Mouse (Mus musculus): ENCODE results near the gene Pmel. TPM values are rescaled to one million over a fixed set of nuclear protein-coding genes. Genes with fewer than 3 reads are reported as not detected.

The Pmel gene
- polyA plus RNA-seq (2015; fragmentation: Nextera tagmentation; extraction: Ambion mirVana), result 1.2 and 1.6 TPM in 2 replicates

DNA sequence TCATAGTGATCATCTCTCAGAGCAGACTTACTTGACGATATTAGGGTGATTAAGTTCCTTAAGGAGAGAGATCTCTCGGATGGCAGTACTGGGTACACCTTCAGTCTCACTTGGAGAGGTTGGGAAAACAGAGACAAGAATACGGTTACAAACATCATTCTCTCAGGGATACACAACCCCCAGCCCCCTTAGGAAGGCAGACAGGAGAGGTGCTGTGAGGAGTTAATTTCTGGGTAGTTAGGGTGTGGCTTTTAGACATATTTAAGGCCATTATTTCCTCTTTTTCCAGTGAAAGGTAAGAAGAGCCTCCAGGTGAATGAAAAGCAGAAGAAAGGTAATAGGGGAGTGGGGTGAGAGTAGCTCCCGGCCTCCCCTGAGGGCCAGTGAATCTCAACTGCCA lies at the start of gene Pmel:
Gene Pmel (plus strand): TSS at position 301 of the 400 bp plus-strand sequence.

DNA sequence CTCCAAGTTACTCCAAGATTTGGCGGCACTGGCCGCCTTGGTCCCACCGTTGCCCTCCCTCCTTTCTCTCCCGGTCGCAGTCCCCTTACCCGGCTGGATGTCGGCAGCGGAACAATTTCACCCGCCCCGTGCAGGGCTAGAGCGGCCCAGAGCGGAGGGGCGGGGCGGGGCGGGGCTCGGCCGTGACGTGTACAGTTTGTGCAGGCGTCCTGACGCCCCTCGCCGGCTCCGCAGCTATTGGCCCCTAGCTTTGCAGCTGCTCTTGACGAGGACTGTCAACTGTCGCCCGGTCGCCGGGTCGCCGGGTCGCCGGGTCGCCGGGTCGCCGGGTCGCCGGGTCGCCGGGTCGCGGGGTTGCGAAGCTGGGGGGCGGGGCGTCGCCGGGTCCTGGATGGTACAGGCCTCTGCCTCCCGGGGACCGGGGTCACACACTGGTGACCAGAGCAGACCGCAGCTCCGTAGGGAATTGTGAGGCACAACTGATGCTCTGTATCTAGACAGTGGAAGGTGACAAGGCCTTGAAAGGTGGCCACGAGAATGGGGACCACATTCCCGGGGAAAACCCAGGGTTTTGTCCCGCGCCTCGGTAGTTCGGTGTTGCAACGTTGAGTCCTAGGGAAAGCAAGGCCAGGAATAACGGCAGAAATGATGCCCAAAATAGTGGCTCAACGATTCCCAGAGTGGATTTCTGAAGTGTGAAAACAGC lies 30.1 kb upstream of the Pmel start, which contains the start of gene Suox:
Gene Suox (minus strand): TSS at position 311 of the 706 bp plus-strand sequence.

DNA sequence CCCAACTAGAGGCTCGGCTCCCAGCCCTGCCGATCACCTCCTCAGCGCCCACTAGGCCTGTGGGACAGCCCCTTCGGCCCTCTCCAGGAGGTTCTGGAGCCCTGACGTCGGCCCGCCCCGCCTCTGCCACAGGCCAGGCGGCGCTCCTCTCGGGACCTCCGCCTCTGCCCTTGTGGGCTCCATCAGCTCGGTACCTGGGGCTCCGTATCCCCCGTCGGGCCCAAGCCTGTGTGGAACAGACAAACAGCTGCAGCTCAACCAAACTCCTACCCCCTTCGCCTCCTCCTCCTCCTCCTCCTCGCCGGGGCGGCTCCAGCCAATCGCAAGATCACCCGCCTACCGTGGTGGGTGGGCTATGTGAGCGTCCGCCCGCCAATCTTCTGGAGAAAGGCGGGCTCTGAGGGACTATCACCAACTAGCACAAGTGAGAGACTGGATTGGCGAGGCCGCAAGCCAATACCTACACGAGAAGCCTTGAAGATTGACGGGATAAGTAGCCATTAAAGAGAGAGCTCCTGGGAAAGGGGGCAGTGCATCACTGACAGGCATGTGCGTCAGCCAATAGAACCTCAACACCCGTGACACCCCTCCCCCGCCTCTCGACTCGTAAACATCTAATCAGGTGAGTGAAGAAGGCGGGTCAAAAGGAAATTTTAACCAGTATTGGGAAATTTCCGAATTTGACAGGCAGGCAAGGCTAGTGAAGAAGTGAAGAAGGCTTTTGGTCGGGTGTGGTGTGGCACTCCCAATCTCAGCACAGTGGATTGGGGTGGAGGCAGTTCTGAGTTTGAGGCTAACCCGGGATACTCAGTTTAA lies 7.8 kb upstream of the Pmel start, which contains the start of gene Rab5b:
Gene Rab5b (minus strand): TSS at position 273 of the 816 bp plus-strand sequence.

DNA sequence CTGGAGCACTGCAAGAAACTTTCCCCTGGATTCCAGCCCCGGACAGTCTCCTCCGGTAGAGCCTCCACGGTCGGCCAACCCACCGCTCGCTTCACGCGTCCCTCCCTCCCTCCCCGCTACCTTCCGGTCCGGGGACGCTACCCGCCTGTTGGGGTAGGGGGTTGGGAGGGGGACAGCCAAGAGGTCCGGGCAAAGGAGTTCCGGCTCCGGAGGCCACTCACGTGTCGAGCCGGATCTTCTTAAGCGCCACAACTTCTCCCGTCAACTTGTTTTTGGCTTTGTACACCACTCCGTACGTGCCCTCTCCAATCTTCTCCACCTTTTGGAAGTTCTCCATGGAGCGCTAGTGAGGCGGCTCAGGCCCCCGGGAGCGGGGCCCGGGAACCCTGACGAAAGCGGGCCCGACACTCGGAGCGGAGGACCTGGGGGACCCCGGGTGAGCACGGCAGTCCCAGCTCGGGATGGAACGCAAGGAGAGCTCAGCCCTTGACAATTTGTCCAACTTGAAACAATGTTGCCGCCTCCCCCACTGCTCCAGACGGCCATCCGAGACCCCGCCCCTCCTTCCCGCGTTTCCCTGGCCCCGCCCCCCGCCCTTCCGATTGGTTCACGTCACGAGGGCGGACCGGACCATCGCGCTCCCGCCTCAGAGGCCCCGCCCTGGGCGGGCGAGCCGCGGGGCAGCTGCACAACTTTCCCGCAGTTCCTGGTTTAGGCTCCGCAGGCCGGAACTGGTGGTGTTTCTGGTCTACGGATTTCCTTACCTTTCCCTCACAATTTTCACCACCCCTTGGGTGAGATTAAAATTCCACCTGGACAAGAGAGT lies 709 bp downstream of the Pmel start, which contains the start of gene Cdk2:
Gene Cdk2 (minus strand): TSS at position 541 of the 826 bp plus-strand sequence.

DNA sequence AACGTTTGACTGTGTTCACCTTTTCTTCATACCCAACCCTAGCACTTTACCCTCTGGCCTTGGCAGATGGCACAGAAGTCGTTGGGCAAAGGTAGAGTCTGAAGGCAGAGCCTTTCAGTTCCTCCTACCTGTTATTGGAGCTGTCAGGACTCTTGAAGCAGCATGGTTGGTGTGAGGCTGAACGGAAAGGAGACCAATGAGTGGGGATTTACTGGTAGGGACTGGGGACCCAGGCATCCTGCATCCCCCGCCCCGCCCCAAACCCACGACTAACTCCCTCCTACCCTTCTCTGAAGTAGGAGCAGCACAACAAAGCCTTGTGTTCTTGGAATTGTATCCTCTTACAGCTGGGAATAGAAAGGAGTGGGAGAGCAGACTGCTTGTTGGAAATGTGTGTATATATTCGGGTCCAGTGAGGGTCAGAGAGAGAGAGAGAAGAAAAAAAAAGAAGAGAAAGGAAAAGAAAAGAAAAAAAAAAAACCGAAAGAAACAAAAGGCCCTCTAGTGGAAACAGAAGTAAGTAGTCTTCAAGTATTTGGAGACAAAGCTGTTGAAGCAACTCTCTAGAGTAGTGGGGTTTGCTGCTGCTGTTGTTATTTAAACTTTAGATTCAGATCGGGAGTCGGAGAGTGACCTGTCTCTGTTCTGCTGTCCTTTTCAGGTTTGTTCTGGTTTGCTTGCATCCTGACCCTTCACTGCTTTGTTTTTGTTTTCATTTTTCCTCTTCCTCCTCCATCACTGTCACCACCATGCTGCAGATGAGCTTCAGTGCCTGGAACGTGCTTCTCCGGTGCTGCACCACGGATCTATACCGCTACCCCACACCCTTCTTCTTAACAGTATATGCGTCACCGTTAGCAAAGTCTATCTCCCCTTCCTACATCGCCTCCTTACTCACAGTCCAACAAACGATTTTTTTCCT lies 40.9 kb downstream of the Pmel start, which contains the start of gene Dgka:
Gene Dgka (minus strand): TSS at position 176 of the 922 bp plus-strand sequence.

DNA sequence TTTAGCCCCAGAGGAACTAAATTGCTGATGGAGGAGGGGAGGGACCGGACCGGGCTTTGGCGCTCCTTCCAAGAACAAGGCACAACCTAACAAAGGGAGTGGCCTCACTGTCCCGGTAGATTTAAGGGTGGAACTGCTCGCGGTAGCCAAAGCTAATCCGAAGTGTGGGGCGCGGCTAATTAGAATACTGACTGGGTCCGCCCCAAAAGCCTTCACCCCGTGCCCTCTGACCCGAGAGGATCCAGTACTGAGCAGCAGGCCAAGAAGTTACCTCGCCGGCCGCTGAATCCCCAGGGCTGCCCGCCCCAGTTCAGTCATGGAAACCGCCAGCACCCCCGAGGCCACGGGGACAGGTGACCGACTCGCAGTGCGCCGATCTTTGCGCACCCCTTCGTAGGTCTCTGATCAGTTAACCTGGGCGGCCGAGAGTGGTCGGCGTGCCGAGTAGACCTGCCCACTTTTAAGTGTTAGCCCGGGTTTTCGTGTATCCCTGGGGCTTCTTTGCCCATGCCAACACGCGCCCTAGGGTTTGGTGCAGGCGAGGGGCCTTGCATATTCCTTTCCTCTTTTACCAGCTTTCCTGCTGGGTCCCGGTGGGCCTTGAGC lies 43.8 kb downstream of the Pmel start, which contains the start of gene Pym1:
Gene Pym1 (plus strand): TSS at position 244 of the 606 bp plus-strand sequence.

Other genes starting within 250 kb of the Pmel start
- 49.6 and 55.3 TPM in 2 replicates for gene Smarcc2, start 244.9 kb upstream of the Pmel start, polyA plus RNA-seq (2015; fragmentation: Nextera tagmentation; extraction: Ambion mirVana)
- 1,391 and 2,048 TPM in 2 replicates for gene Myl6, start 210.1 kb upstream of the Pmel start, polyA plus RNA-seq (2015; fragmentation: Nextera tagmentation; extraction: Ambion mirVana)
- 1.8 and 4.1 TPM in 2 replicates for gene Myl6b, start 205.5 kb upstream of the Pmel start, polyA plus RNA-seq (2015; fragmentation: Nextera tagmentation; extraction: Ambion mirVana)
- gene Esyt1, start 178.3 kb upstream of the Pmel start, polyA plus RNA-seq (2015; fragmentation: Nextera tagmentation; extraction: Ambion mirVana), result 18.3 and 25.7 TPM in 2 replicates
- gene Zc3h10, start 156.4 kb upstream of the Pmel start, polyA plus RNA-seq (2015; fragmentation: Nextera tagmentation; extraction: Ambion mirVana), result 10.9 and 12.5 TPM in 2 replicates
- gene Rpl41, start 154.9 kb upstream of the Pmel start, polyA plus RNA-seq (2015; fragmentation: Nextera tagmentation; extraction: Ambion mirVana), result 3,668 and 6,742 TPM in 2 replicates
- 61.0 and 89.3 TPM in 2 replicates for gene Pa2g4, start 138.2 kb upstream of the Pmel start, polyA plus RNA-seq (2015; fragmentation: Nextera tagmentation; extraction: Ambion mirVana)
- gene Erbb3, start 114.5 kb upstream of the Pmel start, polyA plus RNA-seq (2015; fragmentation: Nextera tagmentation; extraction: Ambion mirVana), result 2.7 and 4.1 TPM in 2 replicates
- gene Rps26, start 77.4 kb upstream of the Pmel start, polyA plus RNA-seq (2015; fragmentation: Nextera tagmentation; extraction: Ambion mirVana), result 691 and 706 TPM in 2 replicates
- gene Ikzf4, start 58.2 kb upstream of the Pmel start, polyA plus RNA-seq (2015; fragmentation: Nextera tagmentation; extraction: Ambion mirVana), result 2.3 and 2.9 TPM in 2 replicates
- 13.4 and 18.0 TPM in 2 replicates for gene Suox, start 30.1 kb upstream of the Pmel start, polyA plus RNA-seq (2015; fragmentation: Nextera tagmentation; extraction: Ambion mirVana)
- 71.5 and 84.4 TPM in 2 replicates for gene Rab5b, start 7.9 kb upstream of the Pmel start, polyA plus RNA-seq (2015; fragmentation: Nextera tagmentation; extraction: Ambion mirVana)
- gene Cdk2, start 836 bp downstream of the Pmel start, polyA plus RNA-seq (2015; fragmentation: Nextera tagmentation; extraction: Ambion mirVana), result 25.1 and 41.0 TPM in 2 replicates
- 5.6 and 7.5 TPM in 2 replicates for gene Dgka, start 40.7 kb downstream of the Pmel start, polyA plus RNA-seq (2015; fragmentation: Nextera tagmentation; extraction: Ambion mirVana)
- 27.0 and 29.1 TPM in 2 replicates for gene Pym1, start 43.7 kb downstream of the Pmel start, polyA plus RNA-seq (2015; fragmentation: Nextera tagmentation; extraction: Ambion mirVana)
- gene Mmp19, start 86.7 kb downstream of the Pmel start, polyA plus RNA-seq (2015; fragmentation: Nextera tagmentation; extraction: Ambion mirVana), result 3.0 and 8.9 TPM in 2 replicates
- 35.4 and 46.5 TPM in 2 replicates for gene Dnajc14, start 99.9 kb downstream of the Pmel start, polyA plus RNA-seq (2015; fragmentation: Nextera tagmentation; extraction: Ambion mirVana)
- 16.8 and 17.0 TPM in 2 replicates for gene Tmem198b, start 100.2 kb downstream of the Pmel start, polyA plus RNA-seq (2015; fragmentation: Nextera tagmentation; extraction: Ambion mirVana)
- gene Sarnp, start 113.1 kb downstream of the Pmel start, polyA plus RNA-seq (2015; fragmentation: Nextera tagmentation; extraction: Ambion mirVana), result 172 and 217 TPM in 2 replicates
- gene Ormdl2, start 117.5 kb downstream of the Pmel start, polyA plus RNA-seq (2015; fragmentation: Nextera tagmentation; extraction: Ambion mirVana), result 71.7 and 80.1 TPM in 2 replicates
- gene Gdf11, start 187.5 kb downstream of the Pmel start, polyA plus RNA-seq (2015; fragmentation: Nextera tagmentation; extraction: Ambion mirVana), result 3.1 and 4.0 TPM in 2 replicates
- 643 and 761 TPM in 2 replicates for gene Cd63, start 196.8 kb downstream of the Pmel start, polyA plus RNA-seq (2015; fragmentation: Nextera tagmentation; extraction: Ambion mirVana)
- 32.2 and 42.0 TPM in 2 replicates for gene Rdh5, start 218.7 kb downstream of the Pmel start, polyA plus RNA-seq (2015; fragmentation: Nextera tagmentation; extraction: Ambion mirVana)
- gene Bloc1s1, start 219.8 kb downstream of the Pmel start, polyA plus RNA-seq (2015; fragmentation: Nextera tagmentation; extraction: Ambion mirVana), result 320 and 467 TPM in 2 replicates
- 6.0 and 11.5 TPM in 2 replicates for gene Itga7, start 229.6 kb downstream of the Pmel start, polyA plus RNA-seq (2015; fragmentation: Nextera tagmentation; extraction: Ambion mirVana)

Measured in adrenal gland, postnatal 0 days (tissue).